Mouse (Mus musculus) mesoderm, embryonic 11.5 days (tissue): ENCODE data around the gene Atad2b.
"Not testable (repeated sequence)": the region's sequence is repeated elsewhere in the genome, so short reads cannot be mapped to it uniquely, and the experiment has no call there.

Experiments
- DNase-seq: peaks from one replicate; pipeline ENCODE4 v3.0.0-alpha.2; 2012; ENCODE audit warnings: low read depth, low spot score

Gene Atad2b

DNA sequence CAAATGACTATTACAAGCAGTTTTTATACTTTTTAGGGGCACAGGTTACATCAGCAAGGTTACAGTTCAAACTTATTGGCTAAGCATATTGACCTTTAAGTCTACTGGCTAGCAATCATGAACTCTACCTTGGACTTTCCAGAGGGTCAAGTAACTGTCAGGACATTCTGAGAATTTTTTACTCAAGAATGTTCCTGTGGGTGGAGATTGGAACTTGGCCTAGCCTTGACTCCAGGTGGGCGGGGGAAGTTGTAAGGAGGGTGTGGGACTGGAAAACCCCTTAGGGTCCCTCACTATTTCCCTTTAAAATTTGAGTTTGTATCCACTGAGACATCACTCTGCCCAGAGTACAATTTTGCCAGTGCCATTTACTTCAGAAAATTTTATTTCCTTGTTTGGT lies 6.7 kb upstream of the Atad2b start:
- DNase-seq, result not testable (repeated sequence)

DNA sequence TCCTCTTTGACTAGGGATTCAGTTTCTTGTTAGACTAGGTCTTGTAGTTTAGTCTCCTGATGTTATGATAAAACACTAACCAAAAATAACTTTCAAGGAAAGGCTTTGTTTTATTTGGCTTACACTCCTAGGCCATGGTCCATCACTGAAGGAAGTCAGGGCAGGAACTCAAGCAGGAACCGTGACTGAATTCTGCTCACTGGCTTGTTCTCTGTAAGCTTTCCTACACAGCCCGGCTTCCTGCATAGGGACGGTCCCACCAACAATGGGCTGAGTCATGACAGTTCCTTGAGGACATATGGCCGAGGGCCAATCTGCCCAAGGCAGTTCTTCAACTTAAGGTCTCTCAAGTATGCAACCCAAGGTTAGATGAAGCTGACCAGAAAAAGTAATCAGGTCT lies 5.4 kb upstream of the Atad2b start:
- no peak for DNase-seq

- DNase-seq, result no peak
Measured at GRCm38 (mm10) chr12:4914441-4914840, 2.7 kb upstream of the Atad2b start.

GRCm38 (mm10) chr12:4914944-4915343 lies 2.2 kb upstream of the Atad2b start:
- DNase-seq, result no peak

- peak; percentile 53 for DNase-seq
Measured at GRCm38 (mm10) chr12:4917805-4918591, 845 bp downstream of the Atad2b start.

GRCm38 (mm10) chr12:4928197-4928596 lies 11.0 kb downstream of the Atad2b start:
- DNase-seq, result no peak

GRCm38 (mm10) chr12:4930820-4931548 lies 13.8 kb downstream of the Atad2b start:
- no peak for DNase-seq

DNA sequence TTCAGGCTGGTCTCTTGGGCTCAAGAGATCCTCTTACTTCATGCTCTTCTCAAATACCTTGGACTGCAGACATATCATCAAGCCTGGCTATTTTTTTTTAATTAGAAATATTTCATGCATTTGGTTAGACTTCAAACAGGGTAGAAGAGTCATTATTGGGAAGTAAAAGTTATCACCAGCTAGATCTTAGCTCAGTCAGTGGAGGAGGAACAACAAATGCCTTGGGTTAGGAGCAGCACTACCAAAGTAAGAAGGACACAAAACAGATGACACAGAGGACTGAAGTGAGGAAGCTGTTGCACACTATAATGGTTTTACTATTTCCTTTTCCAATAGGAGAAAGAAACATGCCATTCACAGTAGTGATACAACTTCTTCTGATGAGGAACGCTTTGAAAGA lies 35.1 kb downstream of the Atad2b start:
- no peak for DNase-seq

GRCm38 (mm10) chr12:4953156-4953555 lies 36.0 kb downstream of the Atad2b start:
- DNase-seq, result no peak

- peak; percentile 64 for DNase-seq
Measured at GRCm38 (mm10) chr12:4972939-4973338, 55.8 kb downstream of the Atad2b start.

- no peak for DNase-seq
Measured at GRCm38 (mm10) chr12:4978324-4978723, 61.2 kb downstream of the Atad2b start.

DNA sequence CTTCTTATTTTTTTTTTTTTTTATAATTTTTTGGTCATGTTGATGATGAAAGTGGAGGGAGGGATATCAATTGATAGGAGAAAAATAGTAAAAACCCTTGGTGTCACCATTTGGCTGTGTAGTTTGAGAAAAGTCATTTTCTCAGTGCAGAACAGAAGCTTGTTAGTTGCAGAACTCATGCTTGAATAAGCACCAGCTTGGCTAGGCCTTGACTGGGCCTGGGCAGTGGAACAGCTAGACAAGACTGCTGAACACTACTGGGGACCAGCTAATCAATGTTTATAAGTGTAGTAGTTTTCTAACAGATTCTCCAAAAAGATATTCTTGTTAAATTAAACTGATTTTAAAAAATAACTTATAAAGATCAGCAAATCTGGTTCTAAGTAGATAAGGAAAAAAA lies 79.8 kb downstream of the Atad2b start:
- DNase-seq, result no peak

- DNase-seq, result no peak
Measured at GRCm38 (mm10) chr12:5005338-5005737, 88.2 kb downstream of the Atad2b start.

GRCm38 (mm10) chr12:5005776-5006175 lies 88.6 kb downstream of the Atad2b start:
- not testable (repeated sequence) for DNase-seq

GRCm38 (mm10) chr12:5008638-5009037 lies 91.5 kb downstream of the Atad2b start:
- DNase-seq, result not testable (repeated sequence)

- DNase-seq, result no peak
Measured at GRCm38 (mm10) chr12:5025226-5025861, 108.2 kb downstream of the Atad2b start.

DNA sequence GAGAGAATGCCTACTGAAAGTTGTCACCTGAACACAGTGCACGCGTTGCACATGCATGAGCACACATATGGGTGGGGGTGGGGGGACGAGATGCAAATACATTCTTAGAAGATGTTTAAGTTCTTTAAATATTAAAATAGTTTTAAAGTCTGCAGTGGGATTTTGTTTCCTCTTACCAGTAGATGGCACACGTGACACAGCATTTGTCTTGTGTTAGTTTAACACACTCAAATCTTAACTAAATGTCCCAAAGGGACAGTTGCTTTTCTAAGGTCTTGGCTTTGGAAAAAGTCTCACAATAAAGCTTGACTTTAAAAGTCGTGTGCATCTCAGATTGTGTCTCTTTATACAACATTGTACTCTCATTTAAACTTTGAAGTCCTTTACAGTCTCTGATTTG lies 111.9 kb downstream of the Atad2b start:
- DNase-seq, result no peak

DNA sequence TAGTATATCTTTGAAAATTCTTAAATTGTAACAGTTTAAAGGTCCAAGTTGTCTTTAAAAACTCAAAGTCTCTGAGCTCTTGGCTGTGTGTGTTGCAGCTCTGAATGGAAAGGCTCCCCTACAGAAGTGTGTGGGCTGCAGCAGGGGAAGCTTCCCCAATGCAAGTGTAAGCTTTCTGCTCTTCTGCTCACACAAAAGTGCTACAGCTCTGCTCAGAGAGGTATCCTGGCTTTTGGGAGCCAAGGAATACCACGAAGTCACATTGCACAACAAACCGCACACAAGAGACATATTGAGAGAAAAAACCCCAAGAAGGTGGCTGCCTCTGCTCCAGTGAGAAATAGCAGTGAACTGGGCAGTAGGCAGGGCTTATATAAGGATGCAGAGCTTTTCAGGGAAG lies 120.9 kb downstream of the Atad2b start:
- no peak for DNase-seq

GRCm38 (mm10) chr12:5044141-5044540 lies 127.0 kb downstream of the Atad2b start:
- DNase-seq, result no peak

- DNase-seq, result no peak
Measured at GRCm38 (mm10) chr12:5048104-5048503, 131.0 kb downstream of the Atad2b start.

GRCm38 (mm10) chr12:5067590-5067989 lies 150.4 kb downstream of the Atad2b start:
- no peak for DNase-seq

- no peak for DNase-seq
Measured at GRCm38 (mm10) chr12:5070131-5070530, 153.0 kb downstream of the Atad2b start.

DNA sequence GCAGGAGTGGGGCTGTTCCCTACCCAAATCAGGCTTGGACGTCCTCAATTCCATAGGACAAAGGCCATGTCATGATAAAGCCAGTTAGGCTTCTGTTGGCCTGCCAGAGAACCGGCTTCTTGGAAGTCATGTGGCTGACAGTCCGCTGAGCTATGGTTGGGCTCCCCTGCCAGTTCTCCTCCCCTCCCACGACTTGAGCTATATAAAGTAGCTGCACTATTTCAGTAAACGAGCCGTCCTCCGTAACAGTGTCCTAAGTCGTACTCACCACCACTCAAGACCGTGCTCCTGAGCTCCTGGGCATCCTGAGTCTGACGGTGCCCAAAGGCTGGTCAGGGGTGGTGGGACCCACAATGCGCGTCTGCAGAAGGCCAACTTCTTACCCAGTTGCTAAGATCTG lies 156.0 kb downstream of the Atad2b start:
- DNase-seq, result no peak
